Mouse (Mus musculus) MEL (cell line): ENCODE data around the gene Pyy.

ENCODE experiments used
- MAZ ChIP-seq: IDR thresholded peaks from 2 replicates; pipeline ENCODE4 v1.6.1; 2012; ENCODE audit warnings: low read depth, mild to moderate bottlenecking, inconsistent platforms, low read length, improper control_type of control experiment
- MYC ChIP-seq: IDR thresholded peaks from 2 replicates; pipeline ENCODE4 v1.6.1; 2011; ENCODE audit warnings: low read depth, mild to moderate bottlenecking, low read length, improper control_type of control experiment, moderate library complexity

GRCm38 (mm10) chr11:102082322-102082721 is 25.3 kb downstream of the Pyy start:
- TF ChIP-seq MYC (no peak), MAZ (no peak)
